Mouse (Mus musculus) left cerebral cortex, adult 9 months (tissue): ENCODE measurements around the gene Abi1.
"Not testable (repeated sequence)": the region's sequence is repeated elsewhere in the genome, so short reads cannot be mapped to it uniquely, and the experiment has no call there.

Source experiments
- DNase-seq, 2 experiments: peaks; one replicate each; pipeline ENCODE4 v3.0.0; 2022; ENCODE audit warnings: low spot score in 2 of 2

Abi1 gene

GRCm38 (mm10) chr2:23034692-23035435, 5.2 kb downstream of the Abi1 start:
- DNase-seq, result no peak

- no peak for DNase-seq
Measured at GRCm38 (mm10) chr2:23030631-23031030, 9.4 kb downstream of the Abi1 start.

GRCm38 (mm10) chr2:23028826-23029225, 11.2 kb downstream of the Abi1 start:
- no peak for DNase-seq

GRCm38 (mm10) chr2:23026379-23026778, 13.7 kb downstream of the Abi1 start:
- DNase-seq, result no peak

GRCm38 (mm10) chr2:23023714-23024282, 16.2 kb downstream of the Abi1 start:
- DNase-seq, result no peak

GRCm38 (mm10) chr2:23023023-23023422, 17.0 kb downstream of the Abi1 start:
- DNase-seq, result no peak

GRCm38 (mm10) chr2:23021721-23022120, 18.3 kb downstream of the Abi1 start:
- DNase-seq, result no peak

GRCm38 (mm10) chr2:23021320-23021719, 18.7 kb downstream of the Abi1 start:
- no peak for DNase-seq

- no peak for DNase-seq
Measured at GRCm38 (mm10) chr2:23019170-23019569, 20.9 kb downstream of the Abi1 start.

- DNase-seq, result no peak
Measured at GRCm38 (mm10) chr2:23016121-23016520, 23.9 kb downstream of the Abi1 start.

GRCm38 (mm10) chr2:23015335-23015734, 24.7 kb downstream of the Abi1 start:
- no peak for DNase-seq

- DNase-seq, result not testable (repeated sequence)
Measured at GRCm38 (mm10) chr2:23014935-23015334, 25.1 kb downstream of the Abi1 start.

- DNase-seq, result no peak
Measured at GRCm38 (mm10) chr2:23008256-23008655, 31.8 kb downstream of the Abi1 start.

GRCm38 (mm10) chr2:23007577-23007976, 32.5 kb downstream of the Abi1 start:
- DNase-seq, result no peak

- no peak for DNase-seq
Measured at GRCm38 (mm10) chr2:23007149-23007548, 32.9 kb downstream of the Abi1 start.

- no peak for DNase-seq
Measured at GRCm38 (mm10) chr2:23006219-23006618, 33.8 kb downstream of the Abi1 start.

- no peak for DNase-seq
Measured at GRCm38 (mm10) chr2:23002637-23003036, 37.4 kb downstream of the Abi1 start.

GRCm38 (mm10) chr2:22999620-23000019, 40.4 kb downstream of the Abi1 start:
- DNase-seq, result no peak

- DNase-seq, result no peak
Measured at GRCm38 (mm10) chr2:22998804-22999203, 41.2 kb downstream of the Abi1 start.

- no peak for DNase-seq
Measured at GRCm38 (mm10) chr2:22998015-22998414, 42.0 kb downstream of the Abi1 start.

GRCm38 (mm10) chr2:22996071-22996470, 44.0 kb downstream of the Abi1 start:
- no peak for DNase-seq

- peak; percentile 24 to 27 for DNase-seq
Measured at GRCm38 (mm10) chr2:22985973-22986657, 53.9 kb downstream of the Abi1 start.

GRCm38 (mm10) chr2:22977387-22977973, 62.6 kb downstream of the Abi1 start:
- no peak for DNase-seq
